Mouse (Mus musculus): ENCODE measurements at regions not wholly inside any gene's neighbourhood (a gene's known extent, or its start where the extent isn't known, plus 50 kb on each side); places are given as distances from the start of the nearest gene placed in this dataset.

- TF ChIP-seq CHD2 (IDR thresholded peaks at IDR 0.05; ENCODE audit: low read length) (no peak), SIN3A (IDR thresholded peaks at IDR 0.05; ENCODE audit: low read length) (no peak)
These were observed 148.0 kb upstream of the Ddhd1 start for GRCm38 (mm10) chr14:45805950-45806349.

Data from MEL (cell line).